Comparison of ENCODE assay signal across 8 mouse cellular contexts in genomic region chrX:19903962-19904930, GRCm38 (mm10).
DNase-seq lines count a peak whose midpoint lies in the region; ATAC-seq lines count a peak whose summit lies in the region.

No protein-coding gene starts in this region.

- DNase-seq in limb, embryonic 10.5 days (ENCODE audit: low spot score) = no peak
- DNase-seq in embryo, embryonic 10 days (ENCODE audit: low spot score) = peak; percentile 13
- DNase-seq in kidney, postnatal 25 days = peak; percentile 66 to 84
- DNase-seq in lung, postnatal 36 days = peak; percentile 83
- no peak for DNase-seq in cerebellum, adult 18-20 months
- no peak for DNase-seq in cerebellum, adult 11-12 months

- peak; percentile 69 for ATAC-seq in limb, embryonic 13.5 days (ENCODE audit: low FRiP score, low read depth)
- peak; percentile 76 for ATAC-seq in heart, embryonic 15.5 days (replicated peaks; ENCODE audit: insufficient number of reproducible peaks, insufficient read depth, low FRiP score, low read depth)

- H3K36me3 ChIP-seq in limb, embryonic 13.5 days = no peaks in the 10 kb centered on the region
- H3K36me3 ChIP-seq in limb, embryonic 10.5 days = no peaks in the 10 kb centered on the region
- no peaks in the 10 kb centered on the region for H3K36me3 ChIP-seq in heart, embryonic 15.5 days

- H3K4me2 ChIP-seq in limb, embryonic 13.5 days (replicated peaks) = no peak overlapping the region
- H3K4me2 ChIP-seq in heart, embryonic 15.5 days = no peak overlapping the region

- H3K9ac ChIP-seq in limb, embryonic 13.5 days = no peak overlapping the region
- H3K9ac ChIP-seq in heart, embryonic 15.5 days = no peak overlapping the region

- no peaks in the 10 kb centered on the region for H3K9me3 ChIP-seq in limb, embryonic 13.5 days
- no peaks in the 10 kb centered on the region for H3K9me3 ChIP-seq in limb, embryonic 10.5 days (replicated peaks)
- H3K9me3 ChIP-seq in heart, embryonic 15.5 days (replicated peaks) = no peaks in the 10 kb centered on the region

- 52% methylated on average over 6 of the region's 6 CpGs for WGBS in limb, embryonic 13.5 days
- 58% methylated on average over 6 of the region's 6 CpGs for WGBS in limb, embryonic 10.5 days
- 47% methylated on average over 6 of the region's 6 CpGs for WGBS in heart, embryonic 15.5 days

- no peak overlapping the region; the same call in 1 of the 2 replicates for H3K27ac ChIP-seq in limb, embryonic 13.5 days
- no peak overlapping the region for H3K27ac ChIP-seq in limb, embryonic 10.5 days
- H3K27ac ChIP-seq in heart, embryonic 15.5 days = peak overlapping the region; percentile 36

- no peak overlapping the region for H3K4me3 ChIP-seq in limb, embryonic 13.5 days
- H3K4me3 ChIP-seq in limb, embryonic 10.5 days = no peak overlapping the region
- no peak overlapping the region for H3K4me3 ChIP-seq in heart, embryonic 15.5 days

- H3K27me3 ChIP-seq in limb, embryonic 13.5 days = no peaks in the 10 kb centered on the region
- no peaks in the 10 kb centered on the region for H3K27me3 ChIP-seq in limb, embryonic 10.5 days (ENCODE audit: low read depth, poor library complexity, severe bottlenecking)
- H3K27me3 ChIP-seq in heart, embryonic 15.5 days = no peaks in the 10 kb centered on the region

- peaks cover 6% of the 10 kb centered on the region; the same call in 1 of the 2 replicates for H3K4me1 ChIP-seq in limb, embryonic 13.5 days
- no peaks in the 10 kb centered on the region for H3K4me1 ChIP-seq in limb, embryonic 10.5 days
- peaks cover 5% of the 10 kb centered on the region for H3K4me1 ChIP-seq in heart, embryonic 15.5 days (replicated peaks)

Comparison
In these comparisons a context has a peak if more than half of its experiments do, and no peak if none do; other contexts are left out.
1. DNase-seq: peak in embryo, embryonic 10 days (single experiment), kidney, postnatal 25 days (2 of 2) and lung, postnatal 36 days (single experiment); none in limb, embryonic 10.5 days (single experiment), cerebellum, adult 18-20 months (0 of 2) and cerebellum, adult 11-12 months (single experiment).